Mouse (Mus musculus) gastrocnemius, postnatal 4 days (tissue): Measurements from ENCODE around the gene Cdkn2aip. TPM values are rescaled to one million over a fixed set of nuclear protein-coding genes. Genes with fewer than 3 reads are reported as not detected.

Experiments
- DNase-seq, 2 experiments: peaks; one replicate each; pipeline ENCODE4 v3.0.0; 2021 to 2022; ENCODE audit warnings: low spot score in 2 of 2, mixed read lengths in 2 of 2
- total RNA-seq, 2 experiments: library from RNA; stranded (reverse); gene quantifications; 2 replicates each; pipeline ENCODE4 v1.2.3; 2021

Gene Cdkn2aip
- total RNA-seq, 2 experiments from 2014 or later: 6.5 to 8.9 TPM

DNA sequence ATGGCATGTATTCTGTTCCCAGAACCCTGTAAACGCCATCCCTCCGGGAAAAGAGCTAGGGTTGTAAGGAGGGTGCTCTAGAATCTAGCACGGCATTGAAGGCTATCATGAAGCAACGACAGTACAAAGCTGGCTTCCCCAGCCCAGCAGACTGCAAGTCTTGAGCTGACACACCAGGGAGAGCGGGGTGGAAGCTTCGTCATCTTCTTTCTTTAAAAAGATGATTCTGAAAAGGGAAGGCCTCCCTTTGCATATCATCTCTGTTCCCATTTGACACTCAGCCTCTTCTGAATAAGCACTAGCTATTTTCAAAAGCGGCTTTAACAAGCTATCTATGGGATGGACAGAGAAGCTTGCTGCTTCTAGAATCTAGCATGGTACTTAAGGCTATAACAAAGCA lies 53.3 kb downstream of the Cdkn2aip start:
- no peak for DNase-seq

DNA sequence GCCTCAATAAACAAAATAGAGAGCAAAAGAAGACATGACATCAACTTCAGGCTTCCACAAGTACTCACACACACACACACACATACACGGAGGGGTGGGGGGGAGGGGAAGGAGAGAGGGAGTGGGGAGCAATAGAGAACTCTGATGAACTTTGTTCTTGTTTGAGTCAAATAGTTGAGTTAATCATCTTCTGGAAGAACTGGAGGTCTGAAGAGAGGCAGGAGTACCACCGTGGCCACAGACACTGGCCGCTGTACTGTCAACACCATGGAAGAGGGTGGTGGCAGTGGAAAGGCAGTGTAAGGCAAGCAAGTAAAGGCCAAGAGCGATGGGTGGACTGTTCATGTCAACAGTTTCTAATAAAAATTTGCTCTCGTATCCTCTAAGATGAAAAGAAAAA lies 54.3 kb downstream of the Cdkn2aip start:
- no peak for DNase-seq

Other genes with a start within 250 kb of the Cdkn2aip start
- 10 to 100 TPM; 22.5 to 25.7 TPM for gene Trappc11, start 180.5 kb downstream of the Cdkn2aip start, total RNA-seq
- 10 to 100 TPM; 31.4 to 34.1 TPM for gene Rwdd4a, start 180.3 kb downstream of the Cdkn2aip start, total RNA-seq
- 10 to 100 TPM; 32.3 to 36.0 TPM for gene Ing2, start 38.4 kb downstream of the Cdkn2aip start, total RNA-seq
- gene Cldn24, start 108.2 kb upstream of the Cdkn2aip start, total RNA-seq: not detected
- gene Cldn22, start 110.5 kb upstream of the Cdkn2aip start, total RNA-seq: under 1 TPM; 0.27 to 0.29 TPM